Mouse (Mus musculus) mesoderm, embryonic 11.5 days (tissue): ENCODE results near the gene Hist1h2bf.
"Not testable (repeated sequence)": the region's sequence is repeated elsewhere in the genome, so short reads cannot be mapped to it uniquely, and the experiment has no call there.

Source experiments
- DNase-seq: peaks from one replicate; pipeline ENCODE4 v3.0.0-alpha.2; 2012; ENCODE audit warnings: low read depth, low spot score

The Hist1h2bf gene

DNA sequence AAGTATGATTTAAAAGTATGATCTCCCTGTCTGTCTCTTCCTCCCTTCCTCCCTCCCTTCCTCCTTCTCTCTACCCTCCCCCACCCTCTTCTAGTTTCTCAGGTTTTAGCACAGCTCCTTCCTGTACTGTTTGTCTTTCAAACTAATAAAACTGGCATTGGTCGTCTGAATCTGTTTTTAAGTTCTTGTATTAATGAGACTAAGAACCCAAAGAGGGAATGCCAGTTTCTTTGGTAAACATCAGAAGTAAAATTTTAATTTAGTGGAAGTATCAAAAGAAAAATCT lies 12.9 kb upstream of the Hist1h2bf start:
- no peak for DNase-seq

DNA sequence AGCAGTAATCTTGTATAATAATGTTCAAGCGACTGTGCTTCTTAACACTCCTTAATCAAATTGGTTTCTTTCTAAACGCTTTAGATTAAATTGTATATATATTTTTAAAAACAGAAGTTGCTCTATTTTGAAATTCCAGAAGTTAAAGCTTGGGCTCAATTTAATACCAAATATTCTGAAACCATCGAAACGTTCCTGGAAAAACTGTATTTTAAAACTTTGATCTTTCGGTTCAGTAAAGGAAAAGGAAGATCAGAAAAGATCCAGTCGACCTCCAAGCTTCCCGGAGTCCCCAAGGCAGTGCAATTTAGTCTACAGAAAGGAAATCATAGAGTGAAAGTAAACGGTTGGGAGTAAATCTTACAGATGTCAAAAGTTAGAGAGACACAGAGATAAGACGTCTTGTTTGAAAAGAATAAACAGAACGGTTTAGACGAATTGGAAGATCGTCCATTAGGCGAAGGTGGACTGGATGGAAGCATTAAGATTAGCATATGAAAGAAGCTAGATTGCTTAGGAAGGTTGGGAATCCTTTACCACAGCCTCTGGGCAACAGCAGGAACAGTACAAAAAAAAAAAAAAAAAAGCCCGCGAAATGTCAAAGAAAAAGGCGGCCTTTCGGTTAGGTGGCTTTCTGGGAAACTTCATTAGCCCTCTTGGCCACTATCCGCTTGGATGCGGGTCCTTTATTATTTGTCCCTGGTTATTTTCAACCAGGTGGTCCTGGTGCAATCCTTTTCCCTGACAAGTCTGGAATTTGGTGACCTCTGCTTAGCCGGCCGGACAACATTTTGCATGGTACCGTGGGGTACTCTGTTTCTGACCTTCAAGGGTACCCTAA lies 12.3 kb upstream of the Hist1h2bf start:
- no peak for DNase-seq

DNA sequence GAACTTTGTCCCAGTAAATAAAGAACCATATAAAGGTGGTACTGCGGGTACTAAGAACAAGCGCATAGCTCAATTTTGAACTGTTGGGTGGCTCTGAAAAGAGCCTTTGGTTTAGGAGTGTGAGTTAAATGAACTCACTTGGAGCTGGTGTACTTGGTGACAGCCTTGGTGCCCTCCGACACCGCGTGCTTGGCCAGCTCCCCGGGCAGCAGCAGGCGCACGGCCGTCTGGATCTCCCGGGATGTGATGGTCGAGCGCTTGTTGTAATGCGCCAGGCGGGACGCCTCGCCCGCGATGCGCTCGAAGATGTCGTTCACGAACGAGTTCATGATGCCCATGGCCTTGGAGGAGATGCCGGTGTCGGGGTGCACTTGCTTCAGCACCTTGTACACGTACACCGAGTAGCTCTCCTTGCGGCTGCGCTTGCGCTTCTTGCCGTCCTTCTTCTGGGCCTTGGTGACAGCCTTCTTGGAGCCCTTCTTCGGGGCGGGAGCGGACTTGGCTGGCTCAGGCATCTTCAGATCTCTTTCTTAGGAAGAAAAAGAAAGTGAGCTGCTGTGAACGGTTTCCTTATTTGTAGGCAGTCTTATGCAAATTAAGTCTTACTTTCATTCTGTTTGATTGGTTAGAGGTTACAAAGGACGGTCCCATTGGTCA lies 11.6 kb upstream of the Hist1h2bf start:
- peak; percentile 91 for DNase-seq

DNA sequence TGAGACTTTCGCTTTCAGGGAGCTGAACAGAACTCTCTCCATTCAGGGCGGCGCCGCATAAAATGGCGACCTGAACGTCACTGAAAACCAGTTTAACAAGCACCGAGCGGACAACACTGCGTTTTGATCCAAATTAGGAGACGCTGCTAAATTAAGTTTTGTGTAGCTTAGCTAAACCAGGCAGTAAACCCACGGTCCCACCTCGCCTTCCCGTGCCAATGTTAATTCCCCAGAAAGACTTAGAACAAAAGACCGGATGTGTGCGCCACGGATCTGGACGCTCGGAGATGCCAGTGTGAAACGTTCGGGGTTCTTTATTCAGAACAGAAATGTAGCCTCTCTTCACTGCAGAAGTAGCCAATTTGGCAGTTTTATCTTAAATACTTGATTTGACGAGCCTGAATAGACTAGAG lies 11.0 kb upstream of the Hist1h2bf start:
- DNase-seq = peak; percentile 73

DNA sequence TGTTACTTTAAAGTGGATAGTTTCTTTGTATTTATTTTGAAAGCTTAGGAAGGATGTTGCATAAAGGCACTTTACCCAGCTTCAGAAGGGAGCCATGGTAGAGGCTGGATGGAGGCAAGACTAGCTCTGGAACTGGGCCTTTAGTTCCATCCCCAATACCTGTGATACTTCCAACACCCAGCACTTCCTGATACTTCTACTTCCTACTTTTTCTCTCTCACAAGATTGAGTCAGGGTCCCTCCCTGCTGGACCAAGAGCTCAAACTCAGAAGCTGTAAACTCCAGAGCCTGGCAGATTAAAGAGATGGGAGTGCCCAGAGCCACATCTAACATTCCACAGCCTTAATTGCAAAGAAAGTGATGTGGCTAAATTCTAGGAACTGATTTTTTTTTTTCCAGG lies 10.3 kb upstream of the Hist1h2bf start:
- no peak for DNase-seq

DNA sequence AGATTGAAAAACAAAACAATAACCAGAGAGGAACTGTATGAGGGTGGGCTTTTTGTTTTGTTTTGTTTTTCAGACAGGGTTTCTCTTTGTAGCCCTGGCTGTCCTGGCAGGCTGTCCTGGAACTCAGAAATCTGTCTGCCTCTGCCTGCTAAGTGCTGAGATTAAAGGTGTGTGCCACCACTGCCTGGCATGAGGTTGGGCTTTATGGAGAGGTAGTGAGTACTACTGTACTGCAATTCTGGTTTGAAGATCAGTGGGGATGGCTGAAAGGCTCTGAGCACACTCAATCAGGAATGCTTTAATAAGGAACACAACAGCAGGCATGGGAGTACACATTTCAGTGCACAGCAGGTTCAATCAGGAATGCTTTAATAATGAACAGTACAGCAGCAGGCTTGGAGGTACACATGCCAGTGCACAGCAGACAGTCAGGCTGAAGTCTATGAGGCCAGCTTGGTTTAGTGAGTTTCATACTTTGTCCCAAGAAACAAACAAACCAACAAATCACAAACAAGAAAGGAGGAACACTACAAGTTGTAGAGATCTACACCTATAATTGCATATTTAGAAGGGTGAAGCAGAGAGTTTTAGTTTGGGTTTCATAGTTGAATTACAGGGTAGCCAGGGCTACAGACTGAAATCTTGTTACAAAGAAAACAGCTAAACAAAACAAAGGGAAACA lies 9.5 kb upstream of the Hist1h2bf start:
- DNase-seq = no peak

DNA sequence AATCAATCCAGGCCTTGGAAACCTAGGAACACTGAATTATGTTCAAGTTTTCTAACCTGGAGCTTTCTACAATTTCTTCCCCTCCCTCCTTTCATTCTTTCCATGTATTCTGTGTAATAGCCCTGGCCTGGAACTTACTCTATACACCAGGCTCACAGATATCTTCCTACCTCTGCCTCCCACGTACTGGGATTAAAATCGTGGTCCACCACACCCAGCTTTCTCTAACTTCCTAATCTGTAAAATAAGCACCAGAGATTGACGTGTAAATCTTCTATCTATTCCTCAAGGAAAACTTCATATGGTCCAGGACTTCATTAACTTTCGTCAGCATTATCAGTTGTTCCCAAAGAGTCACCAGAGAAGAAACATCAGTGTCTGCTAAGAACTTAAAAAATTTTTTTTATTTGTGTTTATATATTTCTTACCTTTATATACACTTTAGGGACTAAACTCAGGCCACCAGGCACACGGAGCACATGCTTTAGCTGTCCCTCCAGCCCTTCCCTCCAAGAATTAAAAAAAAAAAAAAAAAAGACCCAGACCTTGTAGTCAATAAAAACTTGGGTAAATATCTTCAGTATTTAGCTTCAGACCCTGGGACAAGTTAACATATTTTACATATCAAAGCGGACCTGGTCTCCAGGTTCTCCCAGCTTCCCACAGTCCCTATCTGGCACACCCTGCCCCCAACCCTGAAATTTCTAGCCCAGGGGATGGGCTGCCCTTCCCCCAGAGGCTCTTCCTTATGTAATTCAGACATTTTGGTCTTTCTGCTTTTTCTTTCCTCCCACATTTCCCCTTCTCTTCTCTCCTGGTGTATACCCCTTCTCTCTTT lies 8.4 kb upstream of the Hist1h2bf start:
- no peak for DNase-seq

DNA sequence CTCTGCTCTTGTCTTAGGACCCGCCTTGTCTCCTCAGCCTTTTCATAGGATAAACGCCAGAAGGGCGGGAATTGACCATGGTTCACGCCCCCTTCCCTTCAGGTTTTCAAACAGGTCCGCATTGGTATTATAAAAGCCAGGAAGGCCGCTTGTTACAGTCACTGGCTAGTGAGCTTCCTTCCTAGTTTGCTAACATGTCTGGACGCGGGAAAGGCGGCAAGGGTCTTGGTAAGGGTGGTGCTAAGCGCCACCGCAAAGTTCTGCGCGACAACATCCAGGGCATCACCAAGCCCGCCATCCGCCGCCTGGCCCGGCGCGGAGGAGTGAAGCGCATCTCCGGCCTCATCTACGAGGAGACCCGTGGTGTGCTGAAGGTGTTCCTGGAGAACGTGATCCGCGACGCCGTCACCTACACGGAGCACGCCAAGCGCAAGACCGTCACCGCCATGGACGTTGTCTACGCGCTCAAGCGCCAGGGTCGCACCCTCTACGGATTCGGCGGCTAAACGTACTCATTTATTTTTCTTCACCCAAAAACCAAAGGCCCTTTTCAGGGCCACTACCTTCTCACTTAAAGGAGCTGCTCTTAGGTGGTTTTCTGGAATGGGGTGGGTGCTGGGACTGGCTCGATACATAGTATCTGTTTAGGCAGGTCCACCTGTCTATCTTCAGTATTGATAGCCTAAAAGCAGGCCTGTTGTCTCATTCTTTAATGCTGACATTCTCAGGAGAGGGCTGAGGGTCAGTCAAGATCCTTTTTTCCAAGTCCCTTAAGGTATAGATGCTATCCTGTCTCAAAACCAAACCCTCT lies 7.6 kb upstream of the Hist1h2bf start, which contains the start of gene Hist1h4d:
Hist1h4d (plus strand) TSS at position 191 of the 811 bp plus-strand sequence.
- DNase-seq = peak; percentile 96

DNA sequence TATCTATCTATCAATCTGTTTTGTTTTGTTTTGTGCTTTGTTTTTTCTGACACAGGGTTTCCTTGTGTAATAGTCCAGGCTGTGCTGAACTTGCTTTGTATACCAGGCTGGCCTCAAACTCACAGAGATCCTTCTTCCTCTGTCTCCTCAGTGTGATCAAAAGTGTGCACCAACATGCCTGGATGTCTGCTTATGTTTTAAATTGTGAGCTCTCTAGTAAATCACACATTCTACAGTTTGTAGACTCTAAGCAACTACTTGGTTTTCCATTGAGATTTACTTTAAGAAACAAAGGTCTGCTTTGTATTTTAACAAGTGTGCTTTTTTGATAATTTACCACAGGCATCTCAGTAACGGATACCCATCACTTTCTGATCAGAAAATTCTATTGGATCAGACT lies 3.8 kb upstream of the Hist1h2bf start:
- no peak for DNase-seq

DNA sequence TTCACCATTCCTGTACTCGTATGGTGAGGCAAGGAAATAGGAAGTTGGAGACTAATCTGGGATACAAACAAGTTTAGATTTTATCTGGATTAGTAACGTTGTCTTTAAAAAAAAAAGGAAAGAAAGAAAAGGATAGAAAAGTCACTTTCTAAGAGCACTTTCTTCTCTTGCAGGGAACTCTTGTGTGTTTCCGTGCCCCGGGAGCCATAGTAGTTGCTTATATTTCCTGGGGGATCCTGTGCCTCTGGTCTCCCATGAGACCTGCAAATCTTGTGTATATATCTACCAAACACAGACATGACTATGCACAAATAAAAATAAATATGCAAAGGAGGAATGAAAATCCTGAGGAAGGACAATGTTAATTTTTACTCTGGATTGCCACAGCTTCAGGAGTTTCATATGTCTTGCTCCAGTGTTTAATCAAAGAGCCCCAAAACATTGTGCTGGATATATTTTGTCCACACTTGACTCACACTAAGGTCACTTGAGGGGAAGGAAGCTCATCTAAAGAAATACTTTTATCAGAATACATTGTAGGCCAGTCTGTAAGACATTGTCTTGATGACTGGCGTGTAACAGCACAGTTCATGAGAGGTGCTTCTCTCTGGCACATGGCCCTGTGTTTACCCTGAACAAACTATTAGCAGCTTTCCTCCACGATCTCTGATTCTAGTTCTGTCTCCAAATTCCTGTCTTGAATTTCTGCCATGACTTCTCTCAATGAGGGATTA lies 3.1 kb upstream of the Hist1h2bf start:
- DNase-seq = no peak

DNA sequence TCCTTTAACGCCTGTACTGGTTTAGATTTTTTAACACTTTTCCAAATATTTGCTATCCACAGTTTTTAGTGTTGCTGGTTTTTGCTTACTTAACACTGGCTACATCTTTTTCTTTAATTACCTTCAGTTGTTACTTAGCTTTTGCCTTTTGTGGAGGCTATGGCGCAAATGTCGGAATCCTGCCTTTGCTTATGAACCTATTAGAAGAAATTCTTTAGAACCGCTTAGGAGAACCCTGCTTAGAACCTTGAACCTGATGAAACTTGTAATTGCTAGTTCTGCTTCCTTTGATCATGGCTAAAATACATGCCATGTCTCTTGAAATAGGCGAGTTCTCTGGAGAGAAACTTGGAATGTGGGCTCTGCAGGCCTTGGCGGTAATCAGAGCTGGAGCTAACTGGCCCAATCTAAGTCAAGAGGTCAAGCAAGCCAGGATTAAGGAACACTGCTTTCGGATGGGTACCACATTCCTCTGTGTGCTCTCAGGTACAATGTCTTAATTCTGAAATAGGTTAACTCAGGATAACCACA lies 2.4 kb upstream of the Hist1h2bf start:
- DNase-seq = no peak

DNA sequence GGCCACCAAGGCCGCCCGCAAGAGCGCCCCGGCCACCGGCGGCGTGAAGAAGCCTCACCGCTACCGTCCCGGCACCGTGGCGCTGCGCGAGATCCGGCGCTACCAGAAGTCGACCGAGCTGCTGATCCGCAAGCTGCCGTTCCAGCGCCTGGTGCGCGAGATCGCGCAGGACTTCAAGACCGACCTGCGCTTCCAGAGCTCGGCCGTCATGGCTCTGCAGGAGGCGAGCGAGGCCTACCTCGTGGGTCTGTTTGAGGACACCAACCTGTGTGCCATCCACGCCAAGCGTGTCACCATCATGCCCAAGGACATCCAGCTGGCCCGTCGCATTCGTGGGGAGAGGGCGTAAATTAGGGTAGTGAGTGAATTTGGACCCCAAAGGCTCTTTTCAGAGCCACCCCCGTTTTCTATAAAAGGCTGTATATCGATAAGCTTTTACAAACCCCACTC lies 1.9 kb upstream of the Hist1h2bf start:
- not testable (repeated sequence) for DNase-seq

DNA sequence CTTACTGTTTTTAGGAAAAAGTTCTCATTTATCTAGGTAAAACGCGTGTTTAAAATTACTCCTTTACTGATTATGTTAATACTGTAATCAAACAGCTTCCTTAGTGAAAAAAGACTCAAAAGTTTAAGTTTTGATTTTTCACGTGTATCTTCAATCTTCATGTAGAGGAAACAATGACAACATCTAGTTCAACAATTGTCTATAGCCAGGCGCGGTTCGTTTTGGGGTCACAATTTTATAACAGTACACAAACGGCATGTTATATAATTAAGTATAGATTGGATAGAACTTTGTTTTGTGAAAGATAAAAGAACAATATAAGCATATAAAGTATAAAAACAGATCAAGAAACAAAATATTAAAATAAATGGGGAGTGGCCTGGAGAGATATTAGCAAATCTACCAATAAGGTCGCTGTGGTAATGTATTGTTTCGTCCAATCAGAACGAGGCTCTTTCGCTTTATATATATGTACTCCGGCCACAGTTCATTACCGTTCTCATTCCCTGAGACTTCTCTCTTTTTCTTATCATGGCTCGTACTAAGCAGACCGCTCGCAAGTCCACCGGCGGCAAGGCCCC lies 1.4 kb upstream of the Hist1h2bf start, which contains the start of gene Hist1h3d:
Hist1h3d (plus strand) TSS at position 493 of the 581 bp plus-strand sequence.
- peak; percentile 87 for DNase-seq

DNA sequence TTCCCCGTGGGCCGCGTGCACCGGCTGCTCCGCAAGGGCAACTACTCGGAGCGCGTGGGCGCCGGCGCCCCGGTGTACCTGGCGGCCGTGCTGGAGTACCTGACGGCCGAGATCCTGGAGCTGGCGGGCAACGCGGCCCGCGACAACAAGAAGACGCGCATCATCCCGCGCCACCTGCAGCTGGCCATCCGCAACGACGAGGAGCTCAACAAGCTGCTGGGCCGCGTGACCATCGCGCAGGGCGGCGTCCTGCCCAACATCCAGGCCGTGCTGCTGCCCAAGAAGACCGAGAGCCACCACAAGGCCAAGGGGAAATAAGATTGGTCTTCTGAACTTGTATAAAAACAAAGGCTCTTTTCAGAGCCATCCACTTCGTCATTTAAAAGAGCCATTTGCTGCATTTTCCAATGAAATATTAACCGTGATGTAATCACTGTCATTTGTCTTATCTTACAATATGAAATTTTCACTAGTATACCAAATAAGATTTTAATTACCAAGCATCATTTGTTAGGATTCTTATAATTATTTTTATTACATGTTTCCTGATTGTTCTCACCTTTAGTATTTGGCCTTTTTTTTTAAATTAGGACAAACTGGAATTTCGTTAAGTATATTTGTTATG lies 662 bp upstream of the Hist1h2bf start:
- DNase-seq = not testable (repeated sequence)

DNA sequence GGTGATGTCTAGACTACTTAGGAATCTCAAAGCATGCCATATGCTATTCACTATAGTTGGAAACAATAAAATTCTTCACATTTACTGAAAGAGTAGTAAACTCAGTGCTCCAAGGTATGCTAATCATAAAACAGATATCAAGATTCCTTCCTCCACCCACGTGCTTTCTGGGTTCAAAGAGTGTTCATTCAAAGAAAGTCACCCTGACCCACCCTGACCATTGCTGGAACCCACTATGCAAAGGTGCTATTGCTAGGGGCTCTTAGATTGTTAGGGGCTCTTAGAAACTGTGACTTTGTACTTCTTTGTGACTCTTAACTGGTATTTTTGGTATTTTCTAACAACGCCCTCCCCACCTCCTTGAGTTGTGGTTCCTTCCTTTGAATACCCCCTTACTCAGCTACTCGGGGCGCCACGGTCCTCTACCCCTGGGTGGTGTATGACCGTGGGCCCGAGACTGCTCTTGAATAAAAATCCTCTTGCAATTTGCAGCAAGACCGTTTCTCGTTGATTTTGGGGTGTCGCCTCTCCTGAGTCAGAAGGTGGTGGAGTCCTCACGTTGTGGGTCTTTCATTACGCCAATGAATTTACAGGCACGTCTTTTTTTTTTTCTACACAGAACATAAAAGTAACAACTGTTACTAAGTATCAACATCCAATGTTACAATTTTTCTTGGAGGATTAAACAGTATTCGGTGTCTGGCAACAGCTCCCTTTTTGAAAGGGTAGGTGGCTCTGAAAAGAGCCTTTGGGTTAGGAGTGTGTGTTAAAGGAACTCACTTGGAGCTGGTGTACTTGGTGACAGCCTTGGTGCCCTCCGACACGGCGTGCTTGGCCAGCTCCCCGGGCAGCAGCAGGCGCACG lies 730 bp downstream of the Hist1h2bf start:
- not testable (repeated sequence) for DNase-seq

DNA sequence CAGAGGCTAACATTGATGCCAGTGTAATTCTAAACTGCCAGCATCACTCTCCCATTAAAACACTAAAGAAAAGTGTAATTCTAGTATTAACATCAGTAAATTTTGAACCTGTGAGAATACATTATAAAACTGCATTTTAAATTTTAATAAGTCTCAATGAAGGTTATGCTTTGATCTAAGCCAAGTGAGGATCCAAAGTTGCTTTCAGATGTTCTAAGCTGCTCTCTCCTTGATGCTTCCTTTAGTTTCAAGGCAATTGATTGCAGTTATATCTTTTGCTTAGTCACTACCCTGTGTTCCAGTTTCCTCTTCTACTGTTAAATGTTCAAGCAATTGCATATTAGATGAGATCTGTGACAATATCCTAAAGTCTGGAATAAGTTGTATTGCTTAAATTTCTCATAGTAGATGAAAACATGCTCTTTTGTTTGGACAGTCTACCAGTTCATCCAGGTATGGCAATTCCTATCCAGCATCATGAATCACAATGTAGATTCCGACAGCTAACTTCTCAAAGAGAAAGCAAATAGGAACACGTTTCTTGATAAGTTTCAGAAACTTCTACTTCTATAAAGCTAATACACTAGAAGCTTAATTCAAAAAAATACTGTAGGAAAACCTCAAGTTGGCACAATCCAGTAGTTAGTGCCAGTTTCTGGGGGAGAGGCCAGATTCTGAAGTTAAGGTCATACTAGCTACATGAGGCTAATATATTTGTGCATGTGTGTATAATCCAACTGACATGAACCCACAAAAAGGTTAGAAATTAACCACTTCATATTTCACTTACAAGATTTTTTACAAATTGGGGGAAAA lies 1.6 kb downstream of the Hist1h2bf start:
- DNase-seq = no peak
